Mouse (Mus musculus): ENCODE measurements around the gene Def8. TPM values are rescaled to one million over a fixed set of nuclear protein-coding genes. Genes with fewer than 3 reads are reported as not detected.

Gene Def8
- total and polyA plus RNA-seq, 3 experiments: 17.9 to 22.4 (median 19.9) TPM

DNA sequence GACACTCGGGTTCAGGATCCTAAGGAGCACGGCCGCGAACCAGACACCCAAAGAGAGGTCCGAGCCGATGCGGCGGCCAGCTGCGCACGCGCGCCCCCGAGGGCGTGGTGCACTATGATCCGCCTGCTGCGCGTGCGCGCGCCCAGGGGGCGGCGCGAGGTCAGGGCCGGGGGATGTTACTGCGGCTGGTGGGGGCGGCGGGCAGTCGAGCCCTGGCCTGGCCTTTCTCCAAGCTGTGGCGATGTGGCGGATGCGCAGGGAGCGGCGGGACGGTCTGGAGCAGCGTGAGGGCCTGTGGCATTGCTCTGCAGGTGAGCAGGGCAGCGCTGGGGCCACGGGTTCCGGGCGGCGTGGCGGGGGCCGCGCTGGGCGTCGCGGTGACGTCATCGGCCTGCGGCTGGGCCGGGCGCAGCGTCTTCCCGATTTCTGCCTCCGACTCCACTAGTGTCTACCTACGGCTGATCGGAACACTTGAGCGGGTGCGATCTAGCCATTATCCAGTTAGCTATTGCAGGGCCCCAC lies 54.5 kb downstream of the Def8 start, which contains the start of gene Afg3l1 (continued):
- TF ChIP-seq RCOR1 (conservative IDR thresholded peaks at IDR 0.05; ENCODE audit: low read depth, low read length) (no peak), MYC (IDR thresholded peaks at IDR 0.05; ENCODE audit: low read depth, low read length) (no peak), NRF1 (IDR thresholded peaks at IDR 0.05; ENCODE audit: low read depth, low read length) (peak; percentile 99), NELFE (IDR thresholded peaks at IDR 0.05; ENCODE audit: low read depth, low read length) (peak; percentile 94), UBTF (IDR thresholded peaks at IDR 0.05; ENCODE audit: low read depth, low read length) (0 out of 2 replicates have a peak, but pooled peaks have one; percentile 49), ETS1 (conservative IDR thresholded peaks at IDR 0.05; ENCODE audit: low read depth, low read length) (no peak), ZNF384 (IDR thresholded peaks at IDR 0.05; ENCODE audit: low read depth, low read length) (no peak), BHLHE40 (IDR thresholded peaks at IDR 0.05; ENCODE audit: low read depth, low read length) (peak; percentile 39), TBP (conservative IDR thresholded peaks at IDR 0.05; ENCODE audit: low read depth, low read length) (peak; percentile 49; the same call in 1 of the 2 replicates), CHD1 (IDR thresholded peaks at IDR 0.05; ENCODE audit: low read depth, low read length) (no peak), CTCF (conservative IDR thresholded peaks at IDR 0.05 in 1 of 2, IDR thresholded peaks at IDR 0.05 in 1 of 2; ENCODE audit: low read depth in 2 of 2, low read length in 2 of 2) (no peak), MAFK (IDR thresholded peaks at IDR 0.05; ENCODE audit: insufficient replicate concordance, low read length) (no peak), CHD2 (IDR thresholded peaks at IDR 0.05; ENCODE audit: low read length) (no peak), POLR2A (IDR thresholded peaks at IDR 0.05; ENCODE audit: low read depth, low read length) (peak; percentile 94)

DNA sequence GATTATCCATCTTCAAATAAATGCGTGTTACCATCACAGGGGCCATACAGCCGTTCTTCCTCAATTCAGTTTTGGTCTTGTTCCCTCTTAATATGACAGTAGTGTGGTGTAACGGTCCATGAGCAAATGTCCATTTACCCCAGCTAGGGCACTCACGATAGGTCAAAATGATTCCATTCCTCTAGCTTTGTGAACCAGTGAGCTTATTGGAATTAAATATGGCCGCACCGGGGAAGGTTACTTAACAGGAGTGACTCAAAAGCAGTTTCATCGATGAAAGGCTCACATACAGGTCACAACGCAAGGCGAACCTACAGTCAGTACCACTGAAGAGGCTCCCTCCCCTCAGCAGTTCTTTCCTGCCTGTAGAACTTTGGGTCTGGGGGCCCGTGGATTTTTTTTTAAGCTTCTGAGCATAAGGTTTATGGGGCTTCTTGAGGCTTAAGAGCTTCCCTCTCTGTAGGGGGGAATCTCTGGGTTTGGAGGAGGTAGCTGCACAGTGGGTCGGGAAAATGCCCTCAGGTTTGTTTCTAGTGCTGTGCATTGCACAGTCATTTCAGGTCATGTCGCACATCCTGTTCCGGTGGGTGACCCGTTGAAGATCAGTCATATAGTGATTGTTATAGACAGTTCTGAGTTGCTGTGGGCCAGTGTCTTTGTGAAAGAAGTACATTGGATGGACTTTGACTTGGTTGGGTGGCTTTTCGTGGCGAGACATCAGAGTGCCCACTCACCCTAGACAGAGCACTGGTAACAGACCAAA lies 55.3 kb downstream of the Def8 start:
- Histone ChIP-seq H3K4me1 (ENCODE audit: control insufficient read depth in 1 of 2, insufficient read depth in 2 of 2) (peaks cover 13 to 24% of the 10 kb centered on the region in 2 experiments), H3K36me3 (replicated peaks in 1 of 2; ENCODE audit: control insufficient read depth in 1 of 2, insufficient read depth in 1 of 2, low read length in 1 of 2) (peaks cover 22 to 35% of the 10 kb centered on the region in 2 experiments), H3K27me3 (replicated peaks) (no peaks in the 10 kb centered on the region), H3K4me3 (replicated peaks in 1 of 3; ENCODE audit: low read depth in 2 of 3, low read length in 2 of 3, poor library complexity in 1 of 3) (peak overlapping the region; percentile 80 to 100 (median 86)), H3K27ac (ENCODE audit: insufficient read depth, low read depth) (peak overlapping the region; percentile 83), H3K4me2 (ENCODE audit: insufficient read depth, low read depth, poor library complexity, severe bottlenecking) (peak overlapping the region; percentile 40), H3K9me3 (replicated peaks; ENCODE audit: low read length) (no peaks in the 10 kb centered on the region), H3K79me2 (replicated peaks; ENCODE audit: control insufficient read depth, extremely low read depth, insufficient read depth, poor library complexity, severe bottlenecking) (peaks cover 27% of the 10 kb centered on the region), H3K9ac (ENCODE audit: insufficient read depth, low read depth) (peak overlapping the region; percentile 93)
- in situ Hi-C loops (cut with MboI; ENCODE audit: low pct_ligation_motif_present, low pct_unique_long_range_greater_than_20kb, low sequenced_read_pairs) (no loop called here), dilution Hi-C loops (cut with MboI; ENCODE audit: extremely low pct_ligation_motif_present, extremely low pct_unique_long_range_greater_than_20kb, low sequenced_read_pairs) (no loop called here)
- DNase-seq (ENCODE audit: extremely low read depth): peak; percentile 75
- TF ChIP-seq SMC3 (IDR thresholded peaks at IDR 0.05; ENCODE audit: low read depth, low read length) (no peak), JUND (conservative IDR thresholded peaks at IDR 0.05; ENCODE audit: low read depth, low read length) (peak; percentile 91), MAFK (IDR thresholded peaks at IDR 0.05; ENCODE audit: insufficient replicate concordance, low read length) (no peak), IRF4 (IDR thresholded peaks at IDR 0.05; ENCODE audit: low read depth, low read length) (peak; percentile 93), EP300 (IDR thresholded peaks at IDR 0.05; ENCODE audit: low read length) (peak; percentile 79), MAX (IDR thresholded peaks at IDR 0.05; ENCODE audit: low read length) (peak; percentile 4; the same call in 1 of the 2 replicates), CTCF (conservative IDR thresholded peaks at IDR 0.05 in 1 of 2, IDR thresholded peaks at IDR 0.05 in 1 of 2; ENCODE audit: low read depth in 2 of 2, low read length in 2 of 2) (no peak), SIN3A (IDR thresholded peaks at IDR 0.05; ENCODE audit: low read length) (peak; percentile 86), KAT2A (IDR thresholded peaks at IDR 0.05; ENCODE audit: insufficient replicate concordance, low read length) (no peak), NELFE (IDR thresholded peaks at IDR 0.05; ENCODE audit: low read depth, low read length) (peak; percentile 26; the same call in 1 of the 2 replicates), TBP (conservative IDR thresholded peaks at IDR 0.05; ENCODE audit: low read depth, low read length) (no peak), MEF2A (IDR thresholded peaks at IDR 0.05; ENCODE audit: borderline replicate concordance, low read depth, low read length) (no peak), JUN (IDR thresholded peaks at IDR 0.05; ENCODE audit: insufficient read depth, low read depth, low read length) (peak; percentile 77), ZNF384 (IDR thresholded peaks at IDR 0.05; ENCODE audit: low read depth, low read length) (no peak), POLR2A (IDR thresholded peaks at IDR 0.05; ENCODE audit: low read depth, low read length) (no peak; the same call in 1 of the 2 replicates), MYC (IDR thresholded peaks at IDR 0.05; ENCODE audit: low read depth, low read length) (no peak), ZC3H11A (IDR thresholded peaks at IDR 0.05; ENCODE audit: low read depth, low read length) (no peak), HCFC1 (IDR thresholded peaks at IDR 0.05; ENCODE audit: low read depth, low read length) (peak; percentile 50), POLR2AphosphoS2 (IDR thresholded peaks at IDR 0.05; ENCODE audit: low read depth, low read length) (no peak), UBTF (IDR thresholded peaks at IDR 0.05; ENCODE audit: low read depth, low read length) (no peak), ZMIZ1 (IDR thresholded peaks at IDR 0.05; ENCODE audit: low read depth, low read length) (no peak), MAZ (IDR thresholded peaks at IDR 0.05; ENCODE audit: low read depth, low read length) (0 out of 2 replicates have a peak, but pooled peaks have one; percentile 34), ETS1 (conservative IDR thresholded peaks at IDR 0.05; ENCODE audit: low read depth, low read length) (peak; percentile 52; the same call in 1 of the 2 replicates), NRF1 (IDR thresholded peaks at IDR 0.05; ENCODE audit: low read depth, low read length) (no peak), ZKSCAN1 (IDR thresholded peaks at IDR 0.05; ENCODE audit: borderline replicate concordance, low read depth, low read length) (no peak), E2F4 (IDR thresholded peaks at IDR 0.05; ENCODE audit: insufficient replicate concordance, low read depth, low read length) (no peak), BHLHE40 (IDR thresholded peaks at IDR 0.05; ENCODE audit: low read depth, low read length) (peak; percentile 40; the same call in 1 of the 2 replicates), PAX5 (IDR thresholded peaks at IDR 0.05; ENCODE audit: low read length) (no peak), CHD1 (IDR thresholded peaks at IDR 0.05; ENCODE audit: low read depth, low read length) (no peak; the same call in 1 of the 2 replicates), RCOR1 (conservative IDR thresholded peaks at IDR 0.05; ENCODE audit: low read depth, low read length) (no peak), ELF1 (IDR thresholded peaks at IDR 0.05; ENCODE audit: low read depth, low read length) (no peak)
